Mouse (Mus musculus) hindbrain, embryonic 16.5 days (tissue): Measurements from ENCODE around the gene Ddx17. TPM values are rescaled to one million over a fixed set of nuclear protein-coding genes. Genes with fewer than 3 reads are reported as not detected.

Source experiments
- ATAC-seq: fragments of 200-750 bp; cut with Nextera tagmentation; 2 replicates; pipeline ENCODE4 v1.8.0; 2017; ENCODE audit warnings: moderate TSS enrichment, moderate library complexity
- H3K27ac ChIP-seq: fragments of 300-500 bp; sonication (generic); 2 replicates; pipeline ENCODE4 v1.5.1; 2014; ENCODE audit warnings: low read depth, mild to moderate bottlenecking, control low read depth, low read length, moderate library complexity
- H3K27me3 ChIP-seq: fragments of 300-500 bp; sonication (generic); replicated peaks from 2 replicates; pipeline ENCODE4 v1.6.1; 2014; ENCODE audit warnings: low read length; ENCODE audit not compliant: control insufficient read depth, insufficient read depth
- H3K36me3 ChIP-seq: fragments of 300-500 bp; sonication (generic); 2 replicates; pipeline ENCODE4 v1.6.1; 2014; ENCODE audit warnings: mild to moderate bottlenecking, low read length, moderate library complexity, mixed read lengths; ENCODE audit not compliant: control insufficient read depth, insufficient read depth
- H3K4me1 ChIP-seq: fragments of 300-500 bp; sonication (generic); 2 replicates; pipeline ENCODE4 v1.6.1; 2014; ENCODE audit warnings: low read depth, low read length; ENCODE audit not compliant: control insufficient read depth, insufficient read depth
- H3K4me2 ChIP-seq: fragments of 300-500 bp; sonication (generic); 2 replicates; pipeline ENCODE4 v1.6.1; 2014; ENCODE audit warnings: mild to moderate bottlenecking, low read length, control low read depth, moderate library complexity
- H3K4me3 ChIP-seq: fragments of 300-500 bp; sonication (generic); 2 replicates; pipeline ENCODE4 v1.5.1; 2014; ENCODE audit warnings: mild to moderate bottlenecking, low read length, control low read depth, moderate library complexity
- H3K9ac ChIP-seq: fragments of 300-500 bp; sonication (generic); 2 replicates; pipeline ENCODE4 v1.6.1; 2014; ENCODE audit warnings: low read depth, mild to moderate bottlenecking, control low read depth, low read length, moderate library complexity
- H3K9me3 ChIP-seq: fragments of 300-500 bp; sonication (generic); 2 replicates; pipeline ENCODE4 v1.6.1; 2014; ENCODE audit warnings: mild to moderate bottlenecking, low read length, moderate library complexity; ENCODE audit not compliant: control insufficient read depth
- whole genome bisulfite sequencing: fragments of 180-500 bp; shearing (Covaris S2); extraction: QIAGEN DNeasy Blood & Tissue Kit; methylation state at CpG from one replicate; pipeline ENCODE4 v1.1.7; 2014; 5-methylcytosine and 5-hydroxymethylcytosine counted together
- polyA plus RNA-seq: library from polyadenylated mRNA; unstranded; fragments of >200 nt; fragmentation: Nextera tagmentation; extraction: Ambion mirVana; gene quantifications from 2 replicates; pipeline ENCODE4 v1.2.1, GENCODE M21; 2015

The Ddx17 gene
- 42.9 and 44.6 TPM in 2 replicates for polyA plus RNA-seq

DNA sequence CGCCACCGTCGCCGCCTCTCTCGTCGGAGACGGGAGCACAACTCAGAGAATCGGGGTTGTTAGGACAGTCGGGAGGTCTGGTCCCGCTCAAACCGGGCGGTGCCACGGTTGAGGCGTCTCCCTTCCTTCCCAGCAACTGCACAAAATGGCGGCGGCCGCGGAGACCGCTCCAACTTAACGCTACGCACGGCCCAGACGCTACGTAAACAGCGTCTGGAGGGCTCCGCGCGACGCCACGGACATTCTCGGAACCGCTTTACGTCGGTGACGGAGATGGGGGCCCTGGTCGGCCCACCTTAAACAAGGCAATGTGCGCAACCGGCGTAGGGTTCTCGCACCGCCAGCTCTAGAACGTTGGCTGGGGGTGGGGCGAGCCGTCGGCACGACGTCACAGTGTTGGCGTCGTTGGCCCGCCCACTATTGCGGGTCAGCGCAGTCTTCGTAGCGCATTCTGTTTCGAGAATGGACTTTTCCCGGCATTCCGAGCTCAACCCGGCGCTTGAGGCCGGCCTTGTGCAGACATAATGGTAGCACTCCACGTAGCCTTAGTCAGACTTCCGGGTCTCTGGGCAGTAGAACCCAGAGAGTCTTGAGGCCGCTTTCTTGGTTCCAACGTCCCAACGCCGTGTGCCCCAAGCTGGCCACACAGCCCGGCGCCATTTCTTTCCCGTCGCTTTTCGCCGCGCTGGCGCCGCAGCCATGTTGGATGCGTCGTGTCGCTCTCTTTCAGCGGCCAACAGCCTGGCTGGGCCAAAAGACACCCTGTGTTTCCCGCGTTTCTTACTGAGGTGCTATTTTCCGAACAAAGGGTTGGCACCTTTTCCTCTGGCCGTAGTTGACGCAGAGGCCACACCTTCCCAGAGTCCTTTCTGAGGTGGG lies at the start of gene Ddx17:
Gene Ddx17 (minus strand): TSS at position 332 of the 879 bp plus-strand sequence.
- Histone ChIP-seq H3K4me2 (peak within 1 kb of the TSS; percentile 87), H3K4me1 (peaks cover 22% of the 10 kb centered on the region), H3K27me3 (no peaks in the 10 kb centered on the region), H3K36me3 (peaks cover 18% of the 10 kb centered on the region), H3K9ac (peak within 1 kb of the TSS; percentile 98), H3K4me3 (peak within 1 kb of the TSS; percentile 78), H3K27ac (peak within 1 kb of the TSS; percentile 99), H3K9me3 (no peaks in the 10 kb centered on the region)
- 1% methylated on average over 83 of the region's 84 CpGs for WGBS
- peak; percentile 99 for ATAC-seq

GRCm38 (mm10) chr15:79581581-79581980 lies 35.0 kb upstream of the Ddx17 start:
- no peaks in the 10 kb centered on the region for H3K36me3 ChIP-seq
- H3K4me2 ChIP-seq = no peak overlapping the region
- no peaks in the 10 kb centered on the region for H3K27me3 ChIP-seq
- no peak overlapping the region for H3K4me3 ChIP-seq
- 63% methylated on average over 1 of the region's 1 CpGs for WGBS
- ATAC-seq = no peak
- H3K27ac ChIP-seq = no peak overlapping the region
- H3K9me3 ChIP-seq = no peaks in the 10 kb centered on the region
- no peak overlapping the region for H3K9ac ChIP-seq
- no peaks in the 10 kb centered on the region for H3K4me1 ChIP-seq

GRCm38 (mm10) chr15:79577671-79578426 lies 31.3 kb upstream of the Ddx17 start:
- ATAC-seq = no peak
- no peaks in the 10 kb centered on the region for H3K36me3 ChIP-seq
- no peak overlapping the region for H3K4me3 ChIP-seq
- H3K9me3 ChIP-seq = no peaks in the 10 kb centered on the region
- no peak overlapping the region for H3K9ac ChIP-seq
- no peaks in the 10 kb centered on the region for H3K27me3 ChIP-seq
- no peak overlapping the region for H3K27ac ChIP-seq
- H3K4me2 ChIP-seq = no peak overlapping the region
- WGBS = 68% methylated on average over 6 of the region's 6 CpGs
- no peaks in the 10 kb centered on the region for H3K4me1 ChIP-seq

DNA sequence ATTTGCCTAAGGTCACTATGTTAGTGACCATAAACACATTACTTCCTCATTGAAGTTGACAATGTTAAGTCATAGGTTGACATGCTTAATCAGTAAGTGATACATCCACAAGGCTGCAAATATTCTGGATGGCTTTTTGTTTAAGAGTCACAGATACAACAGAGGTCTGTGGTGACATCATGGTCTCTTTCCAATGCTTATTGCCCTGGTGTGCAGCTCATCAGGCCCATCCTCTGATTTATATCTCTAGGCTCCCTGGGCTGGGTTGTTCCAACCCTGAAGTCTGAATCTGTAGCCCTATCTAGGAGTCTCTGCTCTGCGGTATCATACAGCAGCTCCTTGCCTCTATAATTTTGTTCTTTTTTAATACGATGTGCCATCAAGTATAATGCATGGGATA lies 30.4 kb upstream of the Ddx17 start:
- H3K4me1 ChIP-seq = no peaks in the 10 kb centered on the region
- H3K4me2 ChIP-seq = no peak overlapping the region
- no peak overlapping the region for H3K4me3 ChIP-seq
- no peak overlapping the region for H3K9ac ChIP-seq
- no peaks in the 10 kb centered on the region for H3K36me3 ChIP-seq
- H3K27me3 ChIP-seq = no peaks in the 10 kb centered on the region
- 88% methylated on average over 2 of the region's 2 CpGs for WGBS
- ATAC-seq = no peak
- H3K27ac ChIP-seq = no peak overlapping the region
- no peaks in the 10 kb centered on the region for H3K9me3 ChIP-seq

- 79% methylated on average over 1 of the region's 1 CpGs for WGBS
- H3K9ac ChIP-seq = no peak overlapping the region
- H3K4me2 ChIP-seq = no peak overlapping the region
- H3K4me1 ChIP-seq = no peaks in the 10 kb centered on the region
- no peak overlapping the region for H3K27ac ChIP-seq
- H3K36me3 ChIP-seq = no peaks in the 10 kb centered on the region
- no peaks in the 10 kb centered on the region for H3K9me3 ChIP-seq
- H3K27me3 ChIP-seq = no peaks in the 10 kb centered on the region
- no peak for ATAC-seq
- H3K4me3 ChIP-seq = no peak overlapping the region
Observed at GRCm38 (mm10) chr15:79575543-79576222, 29.1 kb upstream of the Ddx17 start.

DNA sequence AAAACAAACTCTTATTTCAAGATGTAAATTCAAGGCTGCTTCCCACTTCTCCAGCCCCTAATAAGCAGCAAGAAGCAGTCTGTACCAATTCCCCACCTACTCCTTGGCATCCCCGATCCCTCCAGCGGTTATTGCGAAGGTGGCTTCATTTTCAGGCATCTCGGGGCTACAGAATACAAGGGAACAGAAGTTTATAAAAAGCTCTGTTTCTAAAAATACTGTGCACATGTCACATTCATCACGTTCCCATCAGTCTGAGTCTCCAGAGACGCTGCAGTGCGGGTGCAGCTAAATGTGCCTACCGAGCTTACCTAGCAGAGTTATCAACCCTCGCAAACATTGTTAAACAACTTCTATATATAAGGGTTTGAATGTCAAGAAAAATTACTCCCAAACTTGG lies 15.9 kb upstream of the Ddx17 start:
- Histone ChIP-seq H3K9ac (no peak overlapping the region), H3K9me3 (no peaks in the 10 kb centered on the region), H3K4me3 (no peak overlapping the region), H3K27ac (no peak overlapping the region), H3K4me2 (no peak overlapping the region), H3K27me3 (no peaks in the 10 kb centered on the region), H3K36me3 (no peaks in the 10 kb centered on the region), H3K4me1 (no peaks in the 10 kb centered on the region)
- 85% methylated on average over 9 of the region's 9 CpGs for WGBS
- no peak for ATAC-seq

DNA sequence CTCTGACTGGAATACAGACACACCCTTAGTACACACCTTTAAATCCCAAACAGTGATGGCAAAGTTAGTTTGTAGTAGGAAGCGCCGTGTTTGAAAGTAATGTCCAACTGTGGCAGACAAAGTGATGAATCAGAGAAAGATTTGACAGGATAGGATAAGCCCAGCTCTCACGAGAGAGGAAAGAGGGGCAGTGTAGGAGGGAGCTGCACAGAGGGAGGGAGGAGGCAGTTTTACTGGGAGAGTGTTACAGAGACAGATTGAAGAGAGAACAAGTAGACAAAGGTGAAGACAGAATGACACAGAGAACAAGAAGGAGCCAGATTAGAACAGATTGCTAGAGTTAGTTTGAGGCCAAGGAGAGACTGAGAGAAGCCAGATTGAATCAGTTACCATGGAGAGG lies 13.1 kb upstream of the Ddx17 start:
- no peak overlapping the region for H3K4me3 ChIP-seq
- H3K27ac ChIP-seq = no peak overlapping the region
- 74% methylated on average over 3 of the region's 3 CpGs for WGBS
- no peaks in the 10 kb centered on the region for H3K36me3 ChIP-seq
- no peaks in the 10 kb centered on the region for H3K4me1 ChIP-seq
- H3K27me3 ChIP-seq = no peaks in the 10 kb centered on the region
- no peak overlapping the region for H3K4me2 ChIP-seq
- ATAC-seq = no peak
- H3K9ac ChIP-seq = no peak overlapping the region
- no peaks in the 10 kb centered on the region for H3K9me3 ChIP-seq

DNA sequence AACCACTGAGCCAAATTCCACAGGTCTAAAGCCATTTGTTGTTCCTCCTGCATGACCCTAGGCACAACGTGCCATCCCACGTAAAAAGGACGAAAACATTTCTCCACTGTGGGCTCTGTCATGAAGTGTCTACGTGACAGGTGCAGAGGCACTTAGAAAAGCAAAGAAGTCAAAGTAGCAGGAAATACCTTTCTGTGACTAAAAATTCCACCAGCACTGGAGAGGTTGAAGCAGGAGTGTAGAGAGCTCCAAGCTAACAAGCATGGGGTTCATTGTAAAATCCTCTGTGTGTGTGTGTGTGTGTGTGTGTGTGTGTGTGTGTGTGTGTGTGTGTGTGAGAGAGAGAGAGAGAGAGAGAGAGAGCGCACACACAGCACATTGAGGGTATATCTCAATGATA lies 6.0 kb upstream of the Ddx17 start:
- no peak overlapping the region for H3K4me2 ChIP-seq
- no peaks in the 10 kb centered on the region for H3K27me3 ChIP-seq
- H3K36me3 ChIP-seq = no peaks in the 10 kb centered on the region
- no peak overlapping the region for H3K4me3 ChIP-seq
- H3K4me1 ChIP-seq = no peaks in the 10 kb centered on the region; the same call in 1 of the 2 replicates
- WGBS = 81% methylated on average over 5 of the region's 5 CpGs
- no peaks in the 10 kb centered on the region for H3K9me3 ChIP-seq
- no peak overlapping the region for H3K9ac ChIP-seq
- H3K27ac ChIP-seq = no peak overlapping the region
- no peak for ATAC-seq

GRCm38 (mm10) chr15:79548226-79548625 lies 1.7 kb upstream of the Ddx17 start:
- Histone ChIP-seq H3K27ac (no peak overlapping the region), H3K27me3 (no peaks in the 10 kb centered on the region), H3K36me3 (peaks cover 3% of the 10 kb centered on the region), H3K4me3 (no peak overlapping the region), H3K4me2 (no peak overlapping the region), H3K9ac (no peak overlapping the region), H3K9me3 (no peaks in the 10 kb centered on the region), H3K4me1 (peaks cover 22% of the 10 kb centered on the region)
- no peak for ATAC-seq
- 100% methylated on average over 2 of the region's 2 CpGs for WGBS
